Mouse (Mus musculus) heart, postnatal 25 days (tissue): Measurements from ENCODE around the gene Aspm. TPM values are rescaled to one million over a fixed set of nuclear protein-coding genes. Genes with fewer than 3 reads are reported as not detected.
"Not testable (repeated sequence)": the region's sequence is repeated elsewhere in the genome, so short reads cannot be mapped to it uniquely, and the experiment has no call there.

Source experiments
- DNase-seq: peaks from one replicate; pipeline ENCODE4 v3.0.0; 2022; ENCODE audit warnings: low spot score
- intact Hi-C: fragments of 180-260 bp; cut with DNase I; formaldehyde crosslinking; loops from one replicate; pipeline ENCODE4 v1.15.1; 2025
- total RNA-seq, 2 experiments: library from RNA; stranded (reverse); gene quantifications; 2 replicates each; pipeline ENCODE4 v1.2.3; 2021

Aspm gene
- total RNA-seq: 1 to 10 TPM in 1 of 2 experiments, under 1 TPM in 1; 0.98 to 1.0 TPM

- intact Hi-C loops: loop anchor here (2.0 kb wide), 1 partner anchor 34 kb away; no protein-coding TSS in a partner anchor
Observed at GRCm38 (mm10) chr1:139454340-139455225, at the start of gene Aspm. Gene Aspm (plus strand): TSS chr1:139454772.

GRCm38 (mm10) chr1:139405766-139406165 is 48.8 kb upstream of the Aspm start:
- intact Hi-C loops: no loop called here
- DNase-seq: no peak

More at GRCm38 (mm10) chr1:139454340-139455225, at the start of gene Aspm:
- peak; percentile 83 for DNase-seq

GRCm38 (mm10) chr1:139407701-139408100 is 46.9 kb upstream of the Aspm start:
- no peak for DNase-seq
- intact Hi-C loops: no loop called here

- intact Hi-C loops, DNase-seq: not testable (repeated sequence)
Observed at GRCm38 (mm10) chr1:139412365-139412764, 42.2 kb upstream of the Aspm start.

DNA sequence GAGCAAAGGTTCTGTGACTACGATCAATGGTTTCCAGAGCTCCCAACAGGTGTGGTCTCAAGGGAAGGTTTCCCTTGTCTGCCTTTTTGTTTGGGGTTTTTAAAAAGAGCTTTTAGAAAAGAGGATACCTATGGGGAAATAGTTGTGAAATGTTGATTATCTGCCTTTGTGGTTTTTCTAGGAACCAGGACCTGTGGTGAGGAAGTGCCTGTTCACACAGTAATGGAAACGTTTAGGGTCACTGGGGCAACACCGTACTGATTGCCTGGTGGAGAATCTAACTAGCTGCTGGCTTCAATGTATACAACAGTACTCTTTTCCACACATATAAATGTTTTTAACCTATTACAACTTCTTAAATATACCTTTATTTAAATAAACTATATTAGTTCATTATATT is 41.1 kb upstream of the Aspm start:
- intact Hi-C loops: no loop called here

DNA sequence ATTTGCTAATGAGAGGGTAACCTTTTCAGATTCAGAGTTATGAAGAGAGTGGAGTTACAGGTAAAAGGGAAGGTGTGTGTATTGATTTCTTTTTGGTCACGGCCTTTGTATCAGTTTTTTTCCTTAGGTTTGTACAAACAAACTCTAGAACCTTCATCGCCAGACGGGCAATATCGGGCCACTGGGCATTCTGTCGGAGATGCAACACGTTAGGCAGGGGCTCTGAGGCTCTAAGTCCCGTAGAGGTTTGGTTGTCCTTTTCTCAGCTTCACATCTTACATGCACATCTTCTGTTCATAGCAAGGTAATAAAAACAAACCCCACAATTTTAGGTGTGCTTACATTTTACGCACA is 33.1 kb upstream of the Aspm start:
- intact Hi-C loops: loop anchor here (2.0 kb wide), 1 partner anchor 33 kb away; the partner anchor contains the start of gene Aspm
- DNase-seq: no peak

More for the DNA sequence above, 41.1 kb upstream of the Aspm start:
- no peak for DNase-seq

DNA sequence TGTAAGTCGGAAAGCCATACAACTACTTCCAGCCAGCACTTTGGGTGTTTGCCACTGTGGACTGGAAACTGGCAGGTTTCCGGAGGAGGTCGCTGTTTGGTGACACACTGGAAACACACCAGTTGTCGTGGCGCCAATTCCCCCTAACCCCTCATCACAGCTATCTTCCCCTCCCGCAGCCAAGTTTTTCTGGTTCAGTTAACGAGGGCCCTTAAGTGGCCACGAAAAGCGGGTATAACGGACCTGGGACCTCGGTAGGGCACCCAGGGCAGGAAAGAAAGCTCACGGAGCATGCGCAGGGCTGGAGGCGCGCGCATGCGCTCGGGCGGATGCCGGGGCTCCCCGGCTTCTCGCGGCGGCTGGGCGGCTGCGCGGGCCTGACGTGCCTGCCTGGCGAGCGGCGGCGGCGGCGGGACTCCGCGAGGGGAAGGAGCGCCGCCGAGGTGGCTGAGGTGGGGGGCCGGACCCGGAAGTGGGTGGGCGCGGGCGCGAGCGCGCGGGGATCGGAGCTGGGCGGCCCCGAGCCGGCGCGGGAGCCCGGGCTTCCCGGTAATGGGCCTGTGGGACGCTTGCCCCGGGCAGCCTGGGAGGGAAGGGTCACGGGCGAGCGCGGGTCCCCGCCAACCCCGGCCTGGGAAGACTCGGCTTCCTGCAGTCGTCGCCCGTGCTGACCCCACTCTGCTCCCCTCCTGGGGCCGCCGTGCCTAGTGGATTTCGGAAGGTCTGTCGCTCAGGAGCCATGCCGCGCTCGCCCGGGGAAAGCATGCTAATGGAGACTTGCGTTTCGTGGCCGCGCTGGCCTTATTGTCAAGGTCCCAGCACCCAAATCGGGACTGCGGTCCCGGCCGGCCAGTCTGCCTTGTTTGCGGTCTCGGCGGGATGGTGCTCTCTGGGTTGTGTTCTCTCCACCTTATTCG is 32.4 kb upstream of the Aspm start, which contains the start of gene Zbtb41:
TSS of gene Zbtb41 (plus strand) at position 414 of the 917 bp plus-strand sequence.
- DNase-seq: peak; percentile 86
- intact Hi-C loops: loop anchor here (2.0 kb wide), 1 partner anchor 33 kb away; the partner anchor contains the start of gene Aspm

GRCm38 (mm10) chr1:139422941-139423340 is 31.6 kb upstream of the Aspm start:
- DNase-seq: no peak
- intact Hi-C loops: no loop called here

- DNase-seq: no peak
- intact Hi-C loops: no loop called here
Observed at GRCm38 (mm10) chr1:139423931-139424330, 30.6 kb upstream of the Aspm start.

GRCm38 (mm10) chr1:139425006-139425405 is 29.6 kb upstream of the Aspm start:
- no peak for DNase-seq
- intact Hi-C loops: no loop called here

- DNase-seq: no peak
- intact Hi-C loops: no loop called here
Observed at GRCm38 (mm10) chr1:139438373-139438772, 16.2 kb upstream of the Aspm start.

GRCm38 (mm10) chr1:139443103-139443502 is 11.5 kb upstream of the Aspm start:
- DNase-seq, intact Hi-C loops: not testable (repeated sequence)

GRCm38 (mm10) chr1:139455226-139455869 is 776 bp downstream of the Aspm start:
- no peak for DNase-seq
- intact Hi-C loops: loop anchor here (2.0 kb wide), 1 partner anchor 35 kb away; no protein-coding TSS in a partner anchor

DNA sequence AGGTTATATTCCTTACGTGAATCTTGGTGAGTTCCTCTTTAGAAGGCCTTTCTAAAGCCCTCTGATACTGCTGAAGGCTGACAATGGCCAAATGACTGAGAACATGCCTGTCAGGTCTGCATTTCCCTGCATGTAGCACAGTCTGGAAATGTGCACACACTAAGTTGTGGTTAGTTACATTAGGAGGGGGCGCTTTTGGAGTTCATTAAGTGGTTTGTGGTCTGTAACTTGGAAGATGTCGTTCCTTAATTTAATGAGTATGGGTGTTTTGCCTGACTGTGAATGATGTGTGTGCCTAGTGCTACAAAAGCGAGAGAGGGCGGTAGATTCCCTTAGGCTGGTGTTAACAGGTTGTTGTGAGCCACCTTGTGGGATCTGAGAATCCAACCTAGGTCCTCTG is 6.2 kb downstream of the Aspm start:
- intact Hi-C loops: no loop called here
- no peak for DNase-seq

DNA sequence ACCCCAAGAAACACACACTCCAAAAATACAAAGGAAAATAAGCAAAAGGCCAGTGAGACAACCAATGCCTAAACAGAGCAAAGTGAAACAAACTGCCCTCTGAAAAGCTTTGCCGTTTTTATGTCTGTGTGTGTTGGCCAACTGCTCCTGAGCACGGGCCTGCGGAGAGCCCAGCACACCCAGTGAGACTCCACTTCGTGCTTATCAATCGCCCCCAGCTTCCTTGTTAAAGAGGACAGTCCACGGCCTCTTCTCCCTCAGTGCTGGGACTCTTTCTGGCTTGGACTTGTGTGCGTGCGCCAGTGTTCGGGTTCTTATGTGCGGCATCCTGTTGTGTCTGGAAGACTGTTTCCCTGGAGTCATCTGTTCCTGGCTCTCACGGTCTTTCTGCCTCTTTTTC is 11.4 kb downstream of the Aspm start:
- intact Hi-C loops: no loop called here
- DNase-seq: no peak

GRCm38 (mm10) chr1:139478898-139479297 is 24.3 kb downstream of the Aspm start:
- intact Hi-C loops: no loop called here
- DNase-seq: no peak

GRCm38 (mm10) chr1:139480246-139480645 is 25.7 kb downstream of the Aspm start:
- DNase-seq: no peak
- intact Hi-C loops: no loop called here

GRCm38 (mm10) chr1:139481146-139481545 is 26.6 kb downstream of the Aspm start:
- no peak for DNase-seq
- intact Hi-C loops: no loop called here

- intact Hi-C loops: no loop called here
- no peak for DNase-seq
Observed at GRCm38 (mm10) chr1:139494630-139495029, 40.1 kb downstream of the Aspm start.

DNA sequence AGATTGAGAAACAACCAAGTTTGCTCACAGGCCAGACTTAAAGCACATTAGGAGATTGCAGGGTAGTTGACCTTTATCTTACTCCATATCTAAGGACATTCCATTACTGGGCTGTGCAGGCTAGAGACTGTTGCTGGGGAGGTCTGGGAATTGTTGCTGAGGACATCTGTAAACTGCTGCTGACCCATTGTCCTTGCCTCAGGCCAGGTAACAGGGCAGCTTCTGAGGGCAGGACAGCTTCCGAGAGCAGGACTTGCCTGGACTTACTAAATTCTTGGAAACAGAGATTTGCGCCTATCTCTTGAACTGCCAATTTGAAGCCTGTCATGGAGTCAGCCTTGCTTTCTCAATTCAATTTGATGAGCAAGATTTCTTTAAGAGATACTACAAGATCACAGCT is 40.8 kb downstream of the Aspm start:
- intact Hi-C loops: no loop called here
- no peak for DNase-seq
